ENCODE assay signal across 8 mouse cellular contexts in genomic region chr17:31325451-31326219, GRCm38 (mm10). TPM values are rescaled to one million over a fixed set of nuclear protein-coding genes. Genes with fewer than 3 reads are reported as not detected.
A peak's percentile ranks its signal among the peaks of the same experiment; 100 is the strongest.
DNase-seq lines count a peak whose midpoint lies in the region; ATAC-seq and TF ChIP-seq lines count a peak whose summit lies in the region.

No protein-coding gene starts in this region.

- H3K36me3 ChIP-seq in midbrain, postnatal 0 days (ENCODE audit: insufficient read depth, low read length), result no peaks in the 10 kb centered on the region

- TF ChIP-seq CTCF in midbrain, postnatal 0 days (IDR thresholded peaks at IDR 0.05), result peak; percentile 83

- H3K4me3 ChIP-seq in midbrain, postnatal 0 days (ENCODE audit: low read depth, low read length), result no peak overlapping the region

- WGBS in midbrain, postnatal 0 days, result 77% methylated on average over 13 of the region's 13 CpGs

- no peak overlapping the region for H3K4me2 ChIP-seq in midbrain, postnatal 0 days (ENCODE audit: low read depth, low read length, poor library complexity, severe bottlenecking)

- no peaks in the 10 kb centered on the region for H3K27me3 ChIP-seq in midbrain, postnatal 0 days (ENCODE audit: insufficient read depth, low read length)

- DNase-seq in gastrocnemius, adult 8-10 months (ENCODE audit: low spot score in 2 of 2), result peak; percentile 28 to 49
- no peak for DNase-seq in gastrocnemius, postnatal 4 days (ENCODE audit: low spot score in 2 of 2)
- DNase-seq in 3T3-L1 (ENCODE audit: low read depth, low spot score) (peak; percentile 47), ZHBTc4 (ENCODE audit: low read depth, low spot score) (peak; percentile 82)
- peak; percentile 69 for DNase-seq in induced T-regulatory cell, adult 2 months (ENCODE audit: low read depth)
- peak; percentile 76 for DNase-seq in midbrain, postnatal 0 days (ENCODE audit: low spot score)
- DNase-seq in ovary, postnatal 10 days (ENCODE audit: low spot score), result no peak
- DNase-seq in urinary bladder, postnatal 36 days (ENCODE audit: low spot score in 2 of 2), result no peak

- no peaks in the 10 kb centered on the region for H3K9me3 ChIP-seq in midbrain, postnatal 0 days (ENCODE audit: low read length)

- no peak for ATAC-seq in midbrain, postnatal 0 days (ENCODE audit: low FRiP score)

- H3K9ac ChIP-seq in midbrain, postnatal 0 days (replicated peaks; ENCODE audit: low read length, poor library complexity, severe bottlenecking), result no peak overlapping the region

- no peaks in the 10 kb centered on the region for H3K4me1 ChIP-seq in midbrain, postnatal 0 days (ENCODE audit: insufficient read depth, low read length)

- H3K27ac ChIP-seq in midbrain, postnatal 0 days (ENCODE audit: low read depth, low read length), result no peak overlapping the region

RNA-seq across cellular contexts. Expression of gene Slc37a1, which starts 39.0 kb away (rescaled TPM):
- 1 to 10 TPM; 2.4 to 4.6 (median 3.0) TPM for total RNA-seq in gastrocnemius, adult 8-10 months (2022)
- total RNA-seq in gastrocnemius, postnatal 4 days (2021), result 1 to 10 TPM; 1.4 to 2.4 TPM
- 11.0 and 12.7 TPM in 2 replicates for total RNA-seq in midbrain, postnatal 0 days (2014; rRNA removed)
- 6.9 and 7.6 TPM in 2 replicates for polyA plus RNA-seq in midbrain, postnatal 0 days (2015; fragmentation: Nextera tagmentation; extraction: Ambion mirVana)

RNA-seq across cellular contexts. Expression of gene Rsph1, which starts 48.5 kb away (rescaled TPM):
- 1 to 10 TPM; 1.8 to 8.3 (median 4.9) TPM for total RNA-seq in gastrocnemius, adult 8-10 months (2022)
- 1 to 10 TPM; 1.8 to 2.1 TPM for total RNA-seq in gastrocnemius, postnatal 4 days (2021)
- 2.8 and 3.5 TPM in 2 replicates for total RNA-seq in midbrain, postnatal 0 days (2014; rRNA removed)
- 6.0 and 8.5 TPM in 2 replicates for polyA plus RNA-seq in midbrain, postnatal 0 days (2015; fragmentation: Nextera tagmentation; extraction: Ambion mirVana)

Comparison
In these comparisons a context has a peak if more than half of its experiments do, and no peak if none do; other contexts are left out.
1. DNase-seq: peak in gastrocnemius, adult 8-10 months (2 of 2), 3T3-L1 (single experiment), ZHBTc4 (single experiment), induced T-regulatory cell, adult 2 months (single experiment) and midbrain, postnatal 0 days (single experiment); none in gastrocnemius, postnatal 4 days (0 of 2), ovary, postnatal 10 days (single experiment) and urinary bladder, postnatal 36 days (0 of 2).